Mouse (Mus musculus) T-helper 2 cell (primary cell): ENCODE data around the gene Gxylt2.

Experiments used
- in situ Hi-C: fragments of 300-600 bp; cut with MboI, MseI; formaldehyde crosslinking; loops from one replicate; pipeline ENCODE4 v1.15.1; 2025; ENCODE audit warnings: high pct_unique_total_duplicates

Gene Gxylt2

GRCm38 (mm10) chr6:100715296-100715828 is 10.8 kb downstream of the Gxylt2 start:
- in situ Hi-C loops = no loop called here

- in situ Hi-C loops = no loop called here
Observed at GRCm38 (mm10) chr6:100716152-100716551, 11.6 kb downstream of the Gxylt2 start.

- in situ Hi-C loops = no loop called here
Observed at GRCm38 (mm10) chr6:100716817-100717216, 12.3 kb downstream of the Gxylt2 start.

GRCm38 (mm10) chr6:100720098-100720501 is 15.6 kb downstream of the Gxylt2 start:
- in situ Hi-C loops = no loop called here

- in situ Hi-C loops = no loop called here
Observed at GRCm38 (mm10) chr6:100720882-100721721, 16.6 kb downstream of the Gxylt2 start.

GRCm38 (mm10) chr6:100731996-100732375 is 27.5 kb downstream of the Gxylt2 start:
- in situ Hi-C loops = no loop called here

- in situ Hi-C loops = no loop called here
Observed at GRCm38 (mm10) chr6:100732376-100733021, 28.0 kb downstream of the Gxylt2 start.

GRCm38 (mm10) chr6:100733218-100733617 is 28.7 kb downstream of the Gxylt2 start:
- in situ Hi-C loops = no loop called here

GRCm38 (mm10) chr6:100734321-100734720 is 29.8 kb downstream of the Gxylt2 start:
- in situ Hi-C loops = no loop called here

GRCm38 (mm10) chr6:100758431-100759208 is 54.1 kb downstream of the Gxylt2 start:
- in situ Hi-C loops = no loop called here

- in situ Hi-C loops = no loop called here
Observed at GRCm38 (mm10) chr6:100767756-100768155, 63.2 kb downstream of the Gxylt2 start.

GRCm38 (mm10) chr6:100775923-100776505 is 71.5 kb downstream of the Gxylt2 start:
- in situ Hi-C loops = no loop called here

- in situ Hi-C loops = no loop called here
Observed at GRCm38 (mm10) chr6:100778595-100778994, 74.1 kb downstream of the Gxylt2 start.

- in situ Hi-C loops = no loop called here
Observed at GRCm38 (mm10) chr6:100780421-100780820, 75.9 kb downstream of the Gxylt2 start.

GRCm38 (mm10) chr6:100781644-100782043 is 77.1 kb downstream of the Gxylt2 start:
- in situ Hi-C loops = no loop called here

- in situ Hi-C loops = no loop called here
Observed at GRCm38 (mm10) chr6:100787726-100788125, 83.2 kb downstream of the Gxylt2 start.

GRCm38 (mm10) chr6:100789161-100789560 is 84.6 kb downstream of the Gxylt2 start:
- in situ Hi-C loops = no loop called here

GRCm38 (mm10) chr6:100792055-100792659 is 87.6 kb downstream of the Gxylt2 start:
- in situ Hi-C loops = no loop called here

GRCm38 (mm10) chr6:100792973-100793769 is 88.6 kb downstream of the Gxylt2 start:
- in situ Hi-C loops = no loop called here

- in situ Hi-C loops = no loop called here
Observed at GRCm38 (mm10) chr6:100795797-100796196, 91.3 kb downstream of the Gxylt2 start.
